Mouse (Mus musculus): Measurements from ENCODE around the gene Cat.

The Cat gene

DNA sequence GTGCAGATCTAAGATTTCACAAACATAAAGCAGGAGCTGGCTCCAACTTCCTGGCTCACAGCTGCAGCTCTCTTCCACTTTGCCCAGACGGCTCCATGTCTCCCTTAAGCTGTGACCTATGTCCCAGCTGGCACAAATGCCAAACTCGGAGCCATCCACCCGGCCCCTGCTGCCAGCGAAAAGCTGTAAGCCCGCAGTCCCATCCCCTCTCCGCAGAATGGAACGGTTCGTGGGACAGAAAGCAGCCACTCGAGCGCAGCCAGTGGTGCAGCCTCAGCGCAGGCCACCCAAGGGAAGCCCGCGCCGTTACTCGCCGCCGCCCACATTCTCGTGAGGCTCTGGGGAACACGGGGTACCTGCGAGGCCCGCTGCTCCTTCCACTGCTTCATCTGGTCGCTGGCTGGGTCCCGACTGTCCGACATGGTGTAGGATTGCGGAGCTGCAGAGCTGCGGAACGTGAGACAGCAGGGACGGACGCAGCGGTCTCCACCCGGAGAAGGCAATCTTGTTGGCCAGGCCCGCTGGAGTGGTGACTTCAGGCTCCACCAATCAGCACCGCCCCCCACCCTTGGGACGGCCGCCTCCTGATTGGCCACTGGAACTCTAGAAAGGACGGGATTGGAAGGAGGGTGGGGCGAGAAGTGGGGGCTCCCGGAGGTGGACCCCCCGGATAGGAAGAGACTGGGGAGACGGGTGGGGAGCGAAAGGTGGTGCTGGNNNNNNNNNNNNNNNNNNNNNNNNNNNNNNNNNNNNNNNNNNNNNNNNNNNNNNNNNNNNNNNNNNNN is at the start of gene Cat:
Gene Cat, minus strand, starts transcription at position 544 of the 785 bp plus-strand sequence.
- peak; percentile 93 for DNase-seq (ENCODE audit: low read depth, low spot score)

DNA sequence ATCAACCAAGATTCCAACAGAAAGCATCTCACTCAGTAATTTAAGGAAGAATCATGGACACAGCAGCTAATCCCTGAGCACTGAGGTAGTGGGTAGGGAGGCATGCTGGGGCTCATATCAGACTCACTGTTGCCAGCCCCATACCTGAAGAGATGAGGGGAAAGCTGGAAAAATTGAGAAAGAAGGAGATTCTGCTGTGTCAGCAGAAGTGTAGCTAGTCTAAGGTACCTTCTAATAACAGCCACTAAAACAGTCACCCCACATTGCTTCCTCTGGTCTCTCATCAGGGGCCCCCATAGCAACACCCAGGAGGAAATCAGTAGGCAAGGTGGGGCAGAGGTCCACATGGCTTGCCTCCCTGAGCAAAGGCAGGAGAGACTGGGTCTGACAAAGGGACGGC is 40.6 kb upstream of the Cat start:
- DNase-seq (ENCODE audit: low read depth, low spot score) = no peak

- no peak for DNase-seq (ENCODE audit: low read depth, low spot score)
Measured at GRCm38 (mm10) chr2:103516472-103516871, 31.5 kb upstream of the Cat start.

GRCm38 (mm10) chr2:103515513-103516180 is 30.7 kb upstream of the Cat start:
- DNase-seq (ENCODE audit: low read depth, low spot score) = no peak

GRCm38 (mm10) chr2:103512066-103512795 is 27.3 kb upstream of the Cat start:
- DNase-seq (ENCODE audit: low read depth, low spot score) = no peak

- DNase-seq (ENCODE audit: low read depth, low spot score) = no peak
Measured at GRCm38 (mm10) chr2:103511631-103512030, 26.7 kb upstream of the Cat start.

DNA sequence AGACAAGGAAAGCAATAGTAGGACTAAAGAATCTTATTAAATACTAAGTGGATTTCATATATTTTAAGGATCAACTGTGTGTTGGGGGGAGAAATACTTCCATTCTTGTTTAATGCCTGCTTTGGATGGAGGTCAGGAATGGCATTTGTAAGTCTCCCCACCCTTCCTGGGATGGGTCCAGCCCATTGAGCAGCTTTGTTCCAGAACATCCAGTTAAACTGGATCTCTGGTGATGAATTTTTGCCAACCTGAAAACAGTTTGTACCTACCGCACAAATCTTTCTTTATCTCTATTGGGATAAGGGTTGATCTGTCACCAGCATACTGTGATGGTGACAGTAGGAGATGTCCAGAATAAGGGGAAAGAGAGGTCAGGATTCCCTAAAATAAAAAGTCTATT is 26.1 kb upstream of the Cat start:
- no peak for DNase-seq (ENCODE audit: low read depth, low spot score)

- no peak for DNase-seq (ENCODE audit: low read depth, low spot score)
Measured at GRCm38 (mm10) chr2:103507651-103508050, 22.7 kb upstream of the Cat start.

- DNase-seq (ENCODE audit: low read depth, low spot score) = no peak
Measured at GRCm38 (mm10) chr2:103505956-103506355, 21.0 kb upstream of the Cat start.

DNA sequence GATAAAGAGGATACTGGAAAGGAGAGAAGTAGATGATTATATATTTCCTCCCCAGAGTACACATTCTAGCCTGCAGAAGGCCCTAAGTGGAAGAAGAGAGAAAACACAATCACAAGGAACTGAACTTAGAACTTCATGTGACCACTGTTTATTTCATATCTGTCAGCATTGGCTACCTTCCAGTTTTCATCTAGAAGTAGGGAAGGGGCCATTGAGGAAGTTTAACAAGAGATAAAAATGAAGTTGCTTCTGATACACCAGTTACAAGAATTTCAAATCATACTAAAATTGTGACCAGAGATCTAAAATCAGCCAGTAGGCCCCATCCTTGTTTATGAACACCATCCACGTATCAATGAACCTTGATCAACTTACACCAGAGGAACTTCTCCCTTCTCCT is 19.5 kb upstream of the Cat start:
- DNase-seq (ENCODE audit: low read depth, low spot score) = no peak

GRCm38 (mm10) chr2:103500769-103501168 is 15.8 kb upstream of the Cat start:
- no peak for DNase-seq (ENCODE audit: low read depth, low spot score)

DNA sequence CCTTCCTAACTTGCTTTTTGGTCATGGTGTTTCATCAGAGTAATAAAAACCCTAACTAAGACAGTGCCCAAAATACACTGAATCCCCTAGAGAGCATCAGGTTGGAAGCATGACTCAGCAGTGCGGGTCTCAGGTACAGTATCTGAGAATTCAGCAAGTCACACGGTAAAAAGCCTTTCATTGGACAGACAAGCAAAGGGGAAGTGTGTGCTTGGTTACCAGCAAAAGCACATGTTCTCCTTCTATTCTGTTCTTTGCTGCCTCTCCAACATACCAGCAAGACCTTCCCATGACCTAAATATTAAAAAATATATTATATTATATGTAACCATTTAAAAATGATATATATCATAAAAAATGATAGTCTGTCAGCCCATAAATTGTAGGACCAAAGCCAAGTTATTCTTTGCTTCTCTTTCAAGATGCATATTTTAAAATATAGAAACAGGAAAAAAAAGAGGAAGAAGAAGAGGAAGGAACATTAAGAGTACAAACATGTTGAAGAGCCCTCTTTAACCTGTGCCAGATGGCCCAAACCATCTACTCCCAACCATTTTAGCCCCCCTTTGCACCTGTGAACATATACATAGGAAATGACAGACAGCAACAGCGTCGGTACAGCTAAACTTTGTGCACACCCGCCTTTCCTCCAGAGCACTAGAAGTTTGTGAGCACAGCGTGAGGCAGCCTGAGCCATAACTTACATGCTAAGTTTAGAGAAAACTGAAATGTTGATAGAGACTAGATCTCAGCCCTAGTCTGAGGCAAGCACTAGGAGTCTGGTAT is 10.9 kb upstream of the Cat start:
- no peak for DNase-seq (ENCODE audit: low read depth, low spot score)

DNA sequence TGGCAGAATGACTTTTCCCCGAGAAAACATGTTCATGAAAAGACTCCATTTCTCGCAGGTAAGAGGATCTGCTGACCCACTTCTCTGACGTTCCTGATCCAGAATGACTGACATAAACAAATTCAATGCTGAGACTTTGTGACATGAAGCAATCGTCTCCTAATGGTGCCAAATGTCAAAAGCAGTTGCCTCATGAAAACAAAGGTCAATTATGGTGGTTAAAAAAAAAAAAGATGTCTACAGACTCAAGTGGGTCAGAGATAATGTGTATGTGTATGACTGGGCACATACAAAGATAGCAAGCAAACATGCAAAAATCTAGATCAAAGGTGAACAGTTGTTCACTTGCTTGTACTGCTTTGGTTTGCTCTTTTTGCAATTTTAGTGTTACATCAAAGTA is 8.9 kb upstream of the Cat start:
- DNase-seq (ENCODE audit: low read depth, low spot score) = no peak

GRCm38 (mm10) chr2:103492526-103492925 is 7.6 kb upstream of the Cat start:
- no peak for DNase-seq (ENCODE audit: low read depth, low spot score)

DNA sequence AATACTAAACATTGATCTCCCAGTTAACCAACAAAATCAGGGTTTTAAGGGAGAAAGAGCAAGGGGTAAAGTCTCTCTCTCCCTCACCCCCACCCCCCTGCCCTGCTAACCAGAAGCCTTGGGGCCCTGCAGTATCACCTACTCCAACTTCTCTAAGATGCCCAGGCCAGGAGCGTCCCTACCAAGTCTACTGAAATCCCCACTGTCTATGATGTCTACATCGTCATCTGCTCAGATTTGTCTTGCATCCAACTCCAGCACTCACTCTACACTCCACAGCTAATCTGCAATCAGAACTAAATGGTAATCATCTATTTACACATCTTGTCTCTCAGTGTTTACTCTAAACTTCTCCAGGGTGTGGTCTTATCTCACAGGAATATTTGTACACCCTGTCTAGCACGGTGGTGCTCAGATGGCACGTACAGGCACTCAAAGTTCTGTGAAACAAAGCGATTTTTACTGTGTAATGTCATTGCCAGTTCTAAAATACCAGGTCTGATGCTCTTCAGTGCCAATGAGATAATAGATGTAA is 907 bp downstream of the Cat start:
- DNase-seq (ENCODE audit: low read depth, low spot score) = no peak

DNA sequence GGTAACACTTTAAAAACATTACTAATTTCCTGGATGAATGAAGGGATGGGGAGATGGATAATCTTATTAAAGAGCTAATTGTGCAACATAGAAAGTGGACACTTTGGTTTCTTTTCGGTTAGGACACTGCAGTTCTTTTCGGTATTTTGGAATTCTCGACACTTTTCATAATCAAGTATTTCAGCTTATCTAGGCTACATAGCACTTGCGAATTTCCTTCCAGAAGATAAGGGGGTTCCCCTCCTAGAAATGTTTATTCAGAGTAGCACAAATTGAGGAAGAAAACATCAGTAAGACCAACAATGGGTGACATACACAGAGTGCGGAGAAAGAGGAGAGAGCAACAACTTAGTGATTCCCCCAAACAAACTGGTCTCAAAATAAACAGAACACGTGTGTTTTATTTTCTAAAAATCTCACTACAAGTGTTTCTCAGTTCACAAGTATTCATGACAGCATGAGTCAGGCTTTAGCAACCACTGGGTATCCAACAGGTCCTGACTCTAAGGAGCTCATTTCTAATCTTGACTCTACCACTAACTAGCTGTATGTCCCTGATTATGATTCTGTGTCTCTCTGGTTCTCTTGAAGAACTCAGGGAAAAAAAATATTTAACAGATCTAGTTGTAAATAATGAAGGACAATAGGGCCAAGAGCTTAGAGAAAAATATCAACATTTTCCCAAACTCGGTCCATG is 1.5 kb downstream of the Cat start:
- DNase-seq (ENCODE audit: low read depth, low spot score) = no peak

DNA sequence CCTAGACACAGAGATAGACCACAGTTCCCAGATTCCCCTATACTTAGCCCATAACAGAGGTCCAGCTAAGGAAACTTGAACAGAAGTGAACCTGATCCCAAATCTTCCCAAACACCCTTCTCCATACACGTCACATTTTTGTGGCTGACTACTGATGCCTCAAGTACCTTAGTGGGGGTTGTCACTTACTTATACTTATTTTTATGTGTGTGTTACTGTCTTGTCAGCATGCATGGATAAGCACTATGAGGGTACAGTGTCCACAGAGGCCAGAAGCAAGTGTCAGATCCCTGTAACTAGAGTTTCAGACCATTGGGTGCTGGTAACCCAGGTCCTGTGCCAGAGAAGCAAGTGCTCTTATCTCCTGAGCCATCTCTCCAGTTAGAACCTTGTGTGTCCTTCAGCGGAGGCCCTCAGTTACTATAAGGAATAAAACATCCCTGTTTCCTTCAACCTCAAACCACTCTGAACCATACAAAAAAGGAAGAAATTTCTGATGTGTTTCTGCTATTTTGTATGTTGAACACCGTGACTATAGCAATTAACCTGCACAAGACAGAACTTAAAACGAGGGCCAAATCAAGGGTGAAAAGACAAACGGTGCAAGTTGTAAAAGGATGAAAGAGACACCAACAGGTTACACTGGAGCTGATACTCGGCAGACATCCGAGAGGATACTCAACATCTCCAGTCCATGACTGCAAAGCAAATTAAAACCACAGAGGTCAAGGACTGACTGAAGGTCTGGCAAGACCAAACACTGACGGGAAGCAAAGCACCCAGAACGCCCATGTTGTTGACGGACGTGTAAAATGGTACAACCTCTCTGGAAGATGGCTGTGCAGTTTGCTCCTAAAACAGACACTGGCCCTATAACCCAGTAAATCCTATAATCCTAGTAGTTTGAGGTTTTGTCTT is 3.4 kb downstream of the Cat start:
- no peak for DNase-seq (ENCODE audit: low read depth, low spot score)

GRCm38 (mm10) chr2:103480871-103481270 is 4.1 kb downstream of the Cat start:
- DNase-seq (ENCODE audit: low read depth, low spot score) = no peak

DNA sequence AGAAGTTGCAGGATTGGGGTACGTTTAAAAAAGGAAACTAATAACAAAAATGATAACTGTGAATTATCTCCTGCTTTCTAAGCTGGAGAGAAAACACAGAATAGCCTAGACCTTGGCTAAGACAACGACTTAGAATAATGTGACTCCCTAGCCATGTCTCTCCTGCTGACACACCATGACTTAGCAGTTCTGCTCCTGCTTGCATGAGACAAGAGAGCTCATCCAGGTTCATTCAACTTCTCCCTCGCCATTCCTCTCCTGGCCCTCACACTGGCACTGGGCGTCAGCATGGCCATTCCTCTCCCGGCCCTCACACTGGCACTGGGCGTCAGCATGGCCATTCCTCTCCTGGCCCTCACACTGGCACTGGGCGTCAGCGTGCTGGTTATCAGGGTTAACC is 4.7 kb downstream of the Cat start:
- DNase-seq (ENCODE audit: low read depth, low spot score) = no peak

DNA sequence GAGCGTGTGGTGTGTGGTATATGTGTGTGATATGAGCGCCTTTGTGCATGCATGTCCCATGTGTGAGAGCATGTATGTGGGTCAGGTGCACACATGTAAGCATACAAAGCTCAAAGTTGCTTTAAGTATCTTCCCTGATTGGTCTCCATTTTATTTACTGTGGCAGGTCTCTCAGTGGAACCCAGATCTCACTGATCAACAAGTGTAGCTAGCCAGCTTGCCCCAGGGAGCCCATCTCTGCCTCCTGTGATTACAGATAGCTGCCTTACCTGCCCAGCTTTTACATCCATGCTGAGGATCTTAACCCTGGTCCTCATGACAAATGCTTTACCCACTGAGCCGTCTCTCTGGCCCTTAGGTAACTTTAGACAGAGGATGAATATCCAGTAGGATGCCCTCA is 6.6 kb downstream of the Cat start:
- no peak for DNase-seq (ENCODE audit: low read depth, low spot score)

Data from CD4-positive helper T cell, adult 2 months (primary cell).